Mouse (Mus musculus): ENCODE measurements around the gene Capns2.

Gene Capns2

GRCm38 (mm10) chr8:92903488-92904135 lies 2.4 kb downstream of the Capns2 start:
- DNase-seq (ENCODE audit: inconsistent age in 2 of 2, low spot score in 1 of 2): no peak

DNA sequence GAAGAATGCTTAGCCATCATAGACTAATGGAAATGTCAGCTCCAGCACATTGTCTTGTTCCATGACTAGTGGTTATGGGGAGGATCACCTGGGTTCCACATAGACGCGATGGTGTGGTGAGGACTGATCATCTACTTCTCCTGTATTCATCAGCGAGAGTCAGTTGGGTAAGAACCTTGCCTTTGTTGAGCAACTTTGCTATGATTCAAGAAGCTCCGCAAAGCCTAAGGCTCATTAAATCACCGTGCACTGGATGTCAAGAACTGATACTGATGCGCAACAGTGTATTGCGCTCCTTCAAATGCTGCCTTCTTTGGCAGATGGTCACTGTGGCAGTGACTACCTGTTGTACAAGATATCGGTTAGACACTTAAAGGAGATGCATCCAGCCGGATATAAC lies 5.3 kb downstream of the Capns2 start:
- DNase-seq (ENCODE audit: inconsistent age in 2 of 2, low spot score in 1 of 2): no peak

- DNase-seq (ENCODE audit: inconsistent age in 2 of 2, low spot score in 1 of 2): no peak
Observed at GRCm38 (mm10) chr8:92908448-92908847, 7.2 kb downstream of the Capns2 start.

DNA sequence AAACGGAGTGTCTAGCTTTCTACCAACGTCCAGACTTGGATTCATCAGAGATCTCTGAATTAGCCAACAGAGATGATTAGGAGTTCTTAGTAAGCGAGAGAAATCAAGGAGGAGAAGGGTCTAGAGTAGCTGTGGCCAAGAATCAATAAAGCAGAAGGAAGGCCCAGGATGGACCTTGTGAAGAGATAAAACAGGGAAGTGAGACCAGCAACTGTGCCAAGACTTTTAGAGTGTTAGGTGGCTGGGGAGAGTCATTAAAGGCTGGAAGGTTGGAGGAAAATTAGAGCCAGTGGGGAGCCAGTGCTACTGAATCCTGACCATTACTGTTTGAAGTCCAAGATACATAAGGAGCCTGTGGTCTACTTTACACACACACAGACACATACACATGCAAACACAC lies 10.3 kb downstream of the Capns2 start:
- no peak for DNase-seq (ENCODE audit: inconsistent age in 2 of 2, low spot score in 1 of 2)

DNA sequence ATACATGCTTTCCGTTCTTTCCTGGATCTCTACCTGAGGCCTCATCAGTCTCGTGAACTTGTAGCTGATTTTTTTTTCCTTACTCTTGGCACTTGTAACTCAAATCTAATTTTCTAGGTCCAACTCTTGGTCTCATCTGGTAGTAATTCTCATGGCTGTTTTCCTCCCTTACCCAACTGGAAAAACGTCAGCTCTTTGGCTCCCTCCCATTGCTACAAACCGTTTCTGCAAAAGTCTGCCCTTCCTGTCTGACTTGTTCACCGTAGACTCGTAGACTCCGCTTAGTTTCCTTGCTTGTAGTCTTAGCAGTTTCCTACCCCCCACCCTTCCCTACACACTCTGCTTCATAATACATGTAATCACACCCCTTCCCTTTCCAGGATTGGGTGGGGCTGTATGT lies 12.2 kb downstream of the Capns2 start:
- DNase-seq (ENCODE audit: inconsistent age in 2 of 2, low spot score in 1 of 2): no peak

DNA sequence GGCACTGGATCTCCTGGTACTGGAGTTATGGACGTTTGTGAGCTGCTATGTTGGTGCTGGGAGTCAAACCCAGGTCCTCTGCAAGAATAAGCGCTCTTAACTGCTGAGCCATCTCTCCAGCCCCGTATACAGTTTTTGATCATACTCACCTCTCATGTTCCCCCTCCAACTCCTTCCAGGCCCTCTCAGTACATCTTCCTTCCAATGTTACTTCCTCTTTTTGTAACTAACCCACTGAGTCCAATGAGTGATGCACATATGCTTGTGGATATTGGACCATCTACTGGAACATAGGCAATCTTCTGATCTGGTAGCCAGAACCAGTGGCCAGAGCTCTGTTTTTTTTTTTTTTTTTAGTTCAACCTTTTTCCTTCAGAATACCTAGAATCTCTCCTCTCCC lies 14.9 kb downstream of the Capns2 start:
- DNase-seq (ENCODE audit: inconsistent age in 2 of 2, low spot score in 1 of 2): no peak

- DNase-seq (ENCODE audit: inconsistent age in 2 of 2, low spot score in 1 of 2): no peak
Observed at GRCm38 (mm10) chr8:92921768-92922167, 20.6 kb downstream of the Capns2 start.

- peak in 1 of 2 experiments; percentile 60 for DNase-seq (ENCODE audit: inconsistent age in 2 of 2, low spot score in 1 of 2)
Observed at GRCm38 (mm10) chr8:92928986-92929385, 27.8 kb downstream of the Capns2 start.

- no peak for DNase-seq (ENCODE audit: inconsistent age in 2 of 2, low spot score in 1 of 2)
Observed at GRCm38 (mm10) chr8:92938056-92938455, 36.8 kb downstream of the Capns2 start.

DNA sequence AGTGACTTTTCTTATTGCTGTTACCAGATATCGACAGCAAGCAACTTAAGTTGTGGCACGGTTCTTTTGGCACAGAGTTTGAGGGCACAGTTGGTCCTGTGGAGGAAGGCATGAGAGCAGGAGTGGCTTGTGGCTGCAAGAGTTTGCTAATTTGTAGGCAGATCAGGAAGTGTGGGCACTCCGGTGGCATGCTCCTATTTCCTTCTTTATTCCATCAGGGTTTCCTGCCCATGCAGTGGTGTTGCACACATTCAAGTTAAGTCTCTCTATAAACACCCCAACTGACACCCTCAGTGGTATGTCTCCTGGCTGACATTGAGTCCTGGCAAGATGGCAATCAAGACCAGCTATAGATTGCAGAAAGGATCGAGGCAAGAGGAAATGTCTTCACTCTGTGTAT lies 47.9 kb downstream of the Capns2 start:
- no peak for DNase-seq (ENCODE audit: inconsistent age in 2 of 2, low spot score in 1 of 2)

- DNase-seq (ENCODE audit: inconsistent age in 2 of 2, low spot score in 1 of 2): no peak
Observed at GRCm38 (mm10) chr8:92950639-92951371, 49.6 kb downstream of the Capns2 start.
